Mouse (Mus musculus) liver, postnatal 0 days (tissue): ENCODE results near the gene Wrap73.

Experiments used
- CTCF ChIP-seq: sonication (generic); IDR thresholded peaks from 2 replicates; pipeline ENCODE4 v1.5.1; 2016; ENCODE audit warnings: antibody characterized with exemption, low read depth
- EP300 ChIP-seq: IDR thresholded peaks from 2 replicates; pipeline ENCODE4 v1.6.1; 2016; ENCODE audit warnings: antibody characterized with exemption, low read depth, mild to moderate bottlenecking

- TF ChIP-seq EP300 (no peak), CTCF (no peak)
Observed at GRCm38 (mm10) chr4:154106497-154107061, 35.6 kb upstream of the Wrap73 start.
